Mouse (Mus musculus) neutrophil, adult 5-6 weeks (primary cell): ENCODE measurements around the gene Srp68. TPM values are rescaled to one million over a fixed set of nuclear protein-coding genes. Genes with fewer than 3 reads are reported as not detected.

Experiments used
- total RNA-seq: library from RNA; stranded (forward); fragments of 200-1000 nt; gene quantifications from 2 replicates; pipeline ENCODE4 v1.2.3, GENCODE M21; 2017

Srp68 gene
- total RNA-seq, 1 experiment from 2014 or later, result 21.6 TPM

Other genes with a start within 250 kb of the Srp68 start
- 1,276 and 1,299 TPM in 2 replicates for gene H3f3b, start 246.3 kb downstream of the Srp68 start, total RNA-seq
- gene Unk, start 243.9 kb downstream of the Srp68 start, total RNA-seq, result 22.5 and 24.2 TPM in 2 replicates
- 47.0 and 49.2 TPM in 2 replicates for gene Unc13d, start 196.3 kb downstream of the Srp68 start, total RNA-seq
- 93.6 and 100 TPM in 2 replicates for gene Wbp2, start 187.2 kb downstream of the Srp68 start, total RNA-seq
- gene Trim47, start 147.0 kb downstream of the Srp68 start, total RNA-seq, result 0.23 and 1.5 TPM in 2 replicates
- gene Trim65, start 143.1 kb downstream of the Srp68 start, total RNA-seq, result 19.0 and 21.2 TPM in 2 replicates
- gene Mrpl38, start 135.3 kb downstream of the Srp68 start, total RNA-seq, result 17.7 and 17.8 TPM in 2 replicates
- gene Fbf1, start 106.1 kb downstream of the Srp68 start, total RNA-seq, result 16.9 and 31.4 TPM in 2 replicates
- 14.2 and 21.4 TPM in 2 replicates for gene Ten1, start 75.4 kb downstream of the Srp68 start, total RNA-seq
- gene Acox1, start 75.2 kb downstream of the Srp68 start, total RNA-seq, result 27.4 and 31.7 TPM in 2 replicates
- gene Evpl, start 36.1 kb downstream of the Srp68 start, total RNA-seq, result 0.12 TPM in 2 replicates
- not detected in 2 replicates for gene Galr2, start 6.7 kb upstream of the Srp68 start, total RNA-seq
- gene Exoc7, start 33.0 kb upstream of the Srp68 start, total RNA-seq, result 30.4 and 46.9 TPM in 2 replicates
- gene Foxj1, start 61.2 kb upstream of the Srp68 start, total RNA-seq, result 0.25 TPM in 1 of 2 replicates, not detected in the other
- 16.0 and 17.0 TPM in 2 replicates for gene Rnf157, start 138.8 kb upstream of the Srp68 start, total RNA-seq
- 82.2 and 89.0 TPM in 2 replicates for gene Ubald2, start 159.9 kb upstream of the Srp68 start, total RNA-seq
- 0.25 TPM in 1 of 2 replicates, not detected in the other for gene Qrich2, start 192.0 kb upstream of the Srp68 start, total RNA-seq
- 38.2 and 47.6 TPM in 2 replicates for gene Prpsap1, start 220.0 kb upstream of the Srp68 start, total RNA-seq